Mouse (Mus musculus) erythroblast, embryonic 14.5 days (primary cell): Measurements from ENCODE around the gene Tkt. TPM values are rescaled to one million over a fixed set of nuclear protein-coding genes. Genes with fewer than 3 reads are reported as not detected.

Source experiments
- H3K27me3 ChIP-seq: 2 replicates; pipeline ENCODE4 v1.6.1; 2012; ENCODE audit warnings: inconsistent platforms; ENCODE audit not compliant: control insufficient read depth
- H3K36me3 ChIP-seq: 2 replicates; pipeline ENCODE4 v1.6.1; 2012; ENCODE audit warnings: mild to moderate bottlenecking, inconsistent platforms; ENCODE audit not compliant: control insufficient read depth
- H3K4me1 ChIP-seq: 2 replicates; pipeline ENCODE4 v1.6.1; 2012; ENCODE audit warnings: inconsistent platforms; ENCODE audit not compliant: control insufficient read depth
- H3K4me3 ChIP-seq: replicated peaks from 2 replicates; pipeline ENCODE3; 2012; ENCODE audit warnings: moderate library complexity, mild to moderate bottlenecking, inconsistent platforms
- H3K9me3 ChIP-seq: 2 replicates; pipeline ENCODE4 v1.6.1; 2012; ENCODE audit warnings: low read length, inconsistent platforms, mixed read lengths; ENCODE audit not compliant: control insufficient read depth
- GATA1 ChIP-seq: IDR thresholded peaks from 2 replicates; pipeline ENCODE4 v1.6.1; 2012; ENCODE audit warnings: low read length, inconsistent platforms, mixed read lengths
- TAL1 ChIP-seq: IDR thresholded peaks from 3 replicates; pipeline ENCODE4 v1.6.1; 2012; ENCODE audit warnings: low read length, inconsistent platforms, mixed read lengths
- polyA plus RNA-seq: library from polyadenylated mRNA; stranded (reverse); fragments of >175 nt; gene quantifications from 2 replicates; pipeline ENCODE4 v1.2.3, GENCODE M21; 2012

The Tkt gene
- polyA plus RNA-seq, 1 experiment = 67.9 TPM

GRCm38 (mm10) chr14:30590041-30590645, 42.0 kb downstream of the Tkt start:
- H3K9me3 ChIP-seq = no peaks in the 10 kb centered on the region
- TF ChIP-seq TAL1 (no peak), GATA1 (no peak)
- no peak overlapping the region for H3K4me3 ChIP-seq
- H3K4me1 ChIP-seq = peaks cover 6% of the 10 kb centered on the region
- no peaks in the 10 kb centered on the region for H3K36me3 ChIP-seq
- no peaks in the 10 kb centered on the region for H3K27me3 ChIP-seq

- H3K9me3 ChIP-seq = no peaks in the 10 kb centered on the region
- H3K36me3 ChIP-seq = no peaks in the 10 kb centered on the region
- no peak for TF ChIP-seq GATA1
- TF ChIP-seq TAL1 = no peak
- H3K4me3 ChIP-seq = no peak overlapping the region
- peaks cover 6% of the 10 kb centered on the region for H3K4me1 ChIP-seq
- H3K27me3 ChIP-seq = no peaks in the 10 kb centered on the region
Observed at GRCm38 (mm10) chr14:30590918-30591317, 42.8 kb downstream of the Tkt start.

- H3K36me3 ChIP-seq = no peaks in the 10 kb centered on the region
- no peaks in the 10 kb centered on the region for H3K9me3 ChIP-seq
- H3K4me1 ChIP-seq = peaks cover 5% of the 10 kb centered on the region
- H3K4me3 ChIP-seq = no peak overlapping the region
- TF ChIP-seq TAL1 = no peak
- TF ChIP-seq GATA1 = no peak
- no peaks in the 10 kb centered on the region for H3K27me3 ChIP-seq
Observed at GRCm38 (mm10) chr14:30591417-30591816, 43.3 kb downstream of the Tkt start.

DNA sequence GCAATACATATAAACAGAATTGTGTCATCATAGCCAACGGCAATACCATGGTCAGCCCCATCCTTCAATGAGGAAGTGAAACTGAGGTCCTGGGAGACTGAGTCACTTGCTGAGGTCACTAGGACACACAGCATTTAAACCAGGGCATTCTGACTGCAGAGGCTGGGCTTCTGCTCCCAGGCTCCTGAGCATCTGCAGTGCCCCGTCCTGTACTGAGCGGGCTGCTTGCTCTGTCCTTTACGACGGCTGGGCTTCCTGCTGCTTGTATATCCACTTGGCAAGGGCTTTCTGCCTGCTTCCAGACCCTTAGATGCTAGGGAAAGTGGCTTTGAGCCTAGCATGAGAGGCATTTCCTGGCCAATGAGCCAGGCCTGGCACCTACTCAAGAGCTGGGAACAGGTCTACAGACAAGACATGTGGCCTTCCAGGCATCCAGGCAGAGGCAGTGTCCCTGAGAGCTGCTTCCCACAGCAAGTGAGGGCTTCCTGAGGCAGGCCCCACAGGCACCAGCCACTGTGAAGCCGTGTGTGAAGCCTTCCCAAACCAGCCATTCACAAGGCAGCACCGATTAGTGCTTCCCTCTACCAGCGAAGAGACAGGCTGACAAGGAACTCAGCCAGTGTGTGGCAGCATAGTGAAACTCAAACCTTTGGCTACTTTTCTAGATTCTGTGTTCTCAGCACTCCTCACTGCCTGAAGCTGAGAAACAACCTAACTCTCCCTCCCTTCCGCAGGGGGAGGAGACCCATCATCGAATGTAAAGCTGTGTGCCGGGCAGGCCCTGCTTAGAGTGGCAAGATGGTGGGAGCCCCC, 45.3 kb downstream of the Tkt start:
- no peaks in the 10 kb centered on the region for H3K27me3 ChIP-seq
- H3K36me3 ChIP-seq = peaks cover 2% of the 10 kb centered on the region
- TF ChIP-seq TAL1 = no peak
- TF ChIP-seq GATA1 = no peak
- no peaks in the 10 kb centered on the region for H3K9me3 ChIP-seq
- no peak overlapping the region for H3K4me3 ChIP-seq
- no peaks in the 10 kb centered on the region for H3K4me1 ChIP-seq

DNA sequence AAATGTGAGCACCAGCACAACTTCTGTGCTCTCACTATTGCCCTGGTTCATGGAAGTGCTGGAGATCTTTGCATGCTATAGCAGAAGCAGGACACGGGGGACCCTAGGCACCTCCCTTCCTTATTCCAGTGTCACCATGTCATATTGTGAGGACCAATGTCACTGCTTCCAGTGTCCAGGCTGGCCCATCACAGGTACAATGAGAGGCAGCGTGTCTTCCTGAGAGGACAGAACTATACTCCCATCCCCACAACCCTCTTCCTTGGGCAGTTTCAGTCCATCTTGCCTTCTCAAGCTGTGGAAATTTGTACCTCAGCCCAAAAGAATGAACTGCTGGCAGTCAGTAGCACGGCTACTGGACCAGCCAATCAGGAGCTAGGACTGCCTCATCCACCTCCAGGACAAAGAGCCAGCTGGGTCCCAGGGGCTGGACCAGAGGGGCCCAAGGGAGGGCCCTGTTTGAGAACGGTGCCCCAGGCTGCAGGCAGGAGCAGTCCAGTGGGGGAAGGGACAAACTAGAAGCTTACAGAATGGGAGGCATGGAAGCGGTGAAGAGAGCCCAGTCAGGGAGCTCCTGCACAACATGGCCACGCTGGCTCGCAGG, 46.0 kb downstream of the Tkt start:
- Histone ChIP-seq H3K4me3 (no peak overlapping the region), H3K4me1 (no peaks in the 10 kb centered on the region), H3K9me3 (no peaks in the 10 kb centered on the region), H3K36me3 (peaks cover 5% of the 10 kb centered on the region), H3K27me3 (no peaks in the 10 kb centered on the region)
- TF ChIP-seq GATA1 (no peak), TAL1 (no peak)

- TF ChIP-seq TAL1 (no peak), GATA1 (no peak)
- H3K4me1 ChIP-seq = no peaks in the 10 kb centered on the region
- H3K36me3 ChIP-seq = peaks cover 8% of the 10 kb centered on the region
- no peaks in the 10 kb centered on the region for H3K27me3 ChIP-seq
- no peak overlapping the region for H3K4me3 ChIP-seq
- H3K9me3 ChIP-seq = no peaks in the 10 kb centered on the region
Observed at GRCm38 (mm10) chr14:30595576-30596313, 47.6 kb downstream of the Tkt start.

GRCm38 (mm10) chr14:30596407-30596806, 48.2 kb downstream of the Tkt start:
- Histone ChIP-seq H3K4me3 (no peak overlapping the region), H3K27me3 (no peaks in the 10 kb centered on the region), H3K4me1 (no peaks in the 10 kb centered on the region), H3K9me3 (no peaks in the 10 kb centered on the region), H3K36me3 (peaks cover 11% of the 10 kb centered on the region)
- TF ChIP-seq TAL1 = no peak
- no peak for TF ChIP-seq GATA1

- Histone ChIP-seq H3K4me1 (no peaks in the 10 kb centered on the region), H3K36me3 (peaks cover 19% of the 10 kb centered on the region)
Observed at GRCm38 (mm10) chr14:30597142-30597541, 49.0 kb downstream of the Tkt start.

More at GRCm38 (mm10) chr14:30597142-30597541, 49.0 kb downstream of the Tkt start:
- H3K9me3 ChIP-seq = no peaks in the 10 kb centered on the region
- TF ChIP-seq GATA1 (no peak), TAL1 (no peak)
- H3K4me3 ChIP-seq = no peak overlapping the region
- no peaks in the 10 kb centered on the region for H3K27me3 ChIP-seq
